Mouse (Mus musculus): ENCODE data around the gene Arid3b. TPM values are rescaled to one million over a fixed set of nuclear protein-coding genes. Genes with fewer than 3 reads are reported as not detected.

Arid3b gene
- polyA plus RNA-seq, 1 experiment from 2014 or later: 9.1 TPM

DNA sequence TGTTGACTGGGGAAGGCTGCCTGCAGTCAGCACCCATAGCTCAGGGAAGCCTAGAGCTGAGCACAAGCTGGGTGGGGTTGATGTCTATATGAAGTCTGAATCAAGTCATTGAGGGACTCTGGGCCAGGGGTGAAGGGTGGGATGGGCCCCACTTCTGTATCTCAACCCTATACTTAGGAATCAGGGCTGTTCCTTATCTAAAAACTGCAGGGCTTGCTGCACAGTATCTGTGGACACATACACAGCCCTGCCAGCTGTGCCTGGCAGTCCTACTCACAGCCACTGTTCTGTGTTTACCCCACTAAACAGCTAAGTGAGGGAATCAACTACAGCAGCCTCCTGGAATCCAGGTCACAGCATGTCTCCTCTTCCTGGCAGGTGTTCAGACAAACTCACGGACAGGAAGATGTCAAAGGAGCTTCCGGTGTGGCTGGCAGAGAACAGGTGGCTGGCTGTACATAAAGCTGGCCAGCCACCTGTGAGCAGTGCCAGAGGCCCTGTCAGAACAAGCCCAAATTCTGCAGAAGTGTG is 67.0 kb downstream of the Arid3b start:
- WGBS: 60% methylated on average over 2 of the region's 2 CpGs
- H3K4me3 ChIP-seq (replicated peaks): no peak overlapping the region
- H3K36me3 ChIP-seq: no peaks in the 10 kb centered on the region
- no peak overlapping the region for H3K9ac ChIP-seq
- H3K4me2 ChIP-seq: no peak overlapping the region
- peaks cover 9% of the 10 kb centered on the region for H3K4me1 ChIP-seq
- no peak overlapping the region for H3K27ac ChIP-seq
- ATAC-seq (replicated peaks; ENCODE audit: low FRiP score): peak; percentile 13; the same call in 1 of the 2 replicates
- H3K27me3 ChIP-seq: peaks cover 2% of the 10 kb centered on the region; the same call in 1 of the 2 replicates
- H3K9me3 ChIP-seq (replicated peaks): no peaks in the 10 kb centered on the region

DNA sequence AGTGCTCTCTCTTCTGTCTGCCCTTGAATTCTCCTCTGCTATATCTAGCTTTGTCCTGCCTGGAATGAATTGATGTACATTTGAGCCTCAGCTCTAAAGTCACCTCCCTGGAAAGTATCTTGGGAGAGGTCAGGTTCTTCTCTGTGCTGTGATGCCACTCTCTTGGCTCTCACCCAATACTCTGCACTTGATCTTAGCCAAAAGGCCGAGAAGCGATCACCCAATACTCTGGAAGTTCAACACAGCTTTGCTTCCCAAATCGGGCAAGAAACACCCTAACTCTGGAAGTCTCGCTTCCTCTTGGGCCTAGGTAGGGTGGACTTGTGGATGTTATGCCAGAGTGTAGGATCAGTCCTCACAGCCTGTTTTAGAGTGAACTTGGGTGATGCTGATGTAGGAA is 69.4 kb downstream of the Arid3b start:
- WGBS: 95% methylated on average over 4 of the region's 4 CpGs

GRCm38 (mm10) chr9:57766431-57766830 is 70.2 kb downstream of the Arid3b start:
- peak overlapping the region; percentile 97 for H3K9ac ChIP-seq
- peaks cover 2% of the 10 kb centered on the region; the same call in 1 of the 2 replicates for H3K27me3 ChIP-seq
- H3K4me2 ChIP-seq: peak overlapping the region; percentile 92
- no peaks in the 10 kb centered on the region for H3K9me3 ChIP-seq (replicated peaks)
- H3K36me3 ChIP-seq: peaks cover 4% of the 10 kb centered on the region
- WGBS: 35% methylated on average over 6 of the region's 6 CpGs
- no peak for ATAC-seq (replicated peaks; ENCODE audit: low FRiP score)
- H3K4me1 ChIP-seq: peaks cover 36% of the 10 kb centered on the region
- H3K4me3 ChIP-seq (replicated peaks): peak overlapping the region; percentile 92
- no peak overlapping the region for H3K27ac ChIP-seq

More for the DNA sequence above, 69.4 kb downstream of the Arid3b start:
- H3K9me3 ChIP-seq (replicated peaks): no peaks in the 10 kb centered on the region
- H3K4me3 ChIP-seq (replicated peaks): no peak overlapping the region
- H3K27ac ChIP-seq: no peak overlapping the region
- H3K36me3 ChIP-seq: no peaks in the 10 kb centered on the region
- peaks cover 28% of the 10 kb centered on the region for H3K4me1 ChIP-seq
- no peak overlapping the region for H3K4me2 ChIP-seq
- peaks cover 2% of the 10 kb centered on the region; the same call in 1 of the 2 replicates for H3K27me3 ChIP-seq
- H3K9ac ChIP-seq: no peak overlapping the region
- ATAC-seq (replicated peaks; ENCODE audit: low FRiP score): no peak

DNA sequence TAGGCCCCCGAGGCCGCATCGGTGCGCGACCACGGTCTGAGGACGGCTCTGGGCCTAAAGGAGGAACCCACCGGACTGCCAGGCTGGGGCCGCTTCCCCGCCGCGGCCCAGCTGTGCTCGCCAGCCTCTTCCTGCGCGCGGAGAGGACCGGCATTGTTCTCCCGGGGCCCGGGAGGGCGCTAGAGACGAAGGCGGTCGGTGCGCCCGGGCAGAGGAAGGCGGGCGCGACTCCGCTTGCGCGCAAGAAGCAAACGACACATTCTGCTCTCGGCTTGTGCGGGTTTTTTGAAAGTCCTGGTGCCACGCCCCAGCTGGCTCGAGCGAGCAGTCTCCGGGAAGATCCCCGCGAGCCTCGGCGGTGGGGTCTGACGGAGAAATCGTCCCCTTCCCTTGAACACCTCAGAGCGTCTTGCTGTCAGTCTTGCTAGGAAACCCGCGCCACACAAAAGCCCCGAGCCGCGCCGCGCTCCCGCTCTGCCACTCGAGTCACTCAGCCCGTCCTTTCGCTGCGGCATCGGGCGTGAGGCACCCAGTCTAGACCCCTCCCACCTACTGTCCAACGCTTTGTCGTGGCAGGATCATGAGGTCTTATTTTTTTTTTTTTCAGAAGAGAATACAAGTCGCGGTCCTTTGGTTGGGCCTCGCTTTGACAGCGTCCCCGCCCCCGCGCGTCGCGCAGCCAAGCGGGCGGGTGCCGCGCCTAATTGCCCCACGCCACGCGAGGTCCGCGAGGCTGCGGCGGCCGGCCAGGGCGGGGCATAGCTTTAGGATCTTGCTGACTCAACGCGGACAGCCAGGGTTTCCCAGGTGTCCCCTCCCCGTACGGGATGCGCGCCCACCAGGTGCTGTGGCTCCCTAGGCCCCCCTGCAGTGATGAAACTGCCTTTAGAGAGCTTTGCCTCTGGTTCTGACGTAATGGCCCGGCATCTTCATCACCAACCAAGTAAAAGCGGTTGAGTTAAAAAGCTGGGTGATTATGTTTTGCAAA is 70.9 kb downstream of the Arid3b start, which contains the start of gene Clk3:
Gene Clk3, minus strand, starts transcription at position 497 of the 988 bp plus-strand sequence.
- peak within 1 kb of the TSS; percentile 92 for H3K4me3 ChIP-seq (replicated peaks)
- peak; percentile 65 for ATAC-seq (replicated peaks; ENCODE audit: low FRiP score)
- H3K9me3 ChIP-seq (replicated peaks): no peaks in the 10 kb centered on the region
- peak within 1 kb of the TSS; percentile 99 for H3K27ac ChIP-seq
- H3K27me3 ChIP-seq: peaks cover 2% of the 10 kb centered on the region; the same call in 1 of the 2 replicates
- peaks cover 12% of the 10 kb centered on the region for H3K36me3 ChIP-seq
- peak within 1 kb of the TSS; percentile 97 for H3K9ac ChIP-seq
- H3K4me2 ChIP-seq: peak within 1 kb of the TSS; percentile 92
- under 1% methylated on average over 91 of the region's 93 CpGs for WGBS
- H3K4me1 ChIP-seq: peaks cover 38% of the 10 kb centered on the region

GRCm38 (mm10) chr9:57764974-57765363 is 71.6 kb downstream of the Arid3b start:
- peak overlapping the region; percentile 99 for H3K27ac ChIP-seq
- ATAC-seq (replicated peaks; ENCODE audit: low FRiP score): peak; percentile 93
- H3K4me2 ChIP-seq: peak overlapping the region; percentile 92
- peaks cover 19% of the 10 kb centered on the region for H3K36me3 ChIP-seq
- no peaks in the 10 kb centered on the region for H3K9me3 ChIP-seq (replicated peaks)
- peak overlapping the region; percentile 92 for H3K4me3 ChIP-seq (replicated peaks)
- peaks cover 38% of the 10 kb centered on the region for H3K4me1 ChIP-seq
- H3K9ac ChIP-seq: peak overlapping the region; percentile 97
- H3K27me3 ChIP-seq: peaks cover 2% of the 10 kb centered on the region; the same call in 1 of the 2 replicates
- WGBS: 0% methylated on average over 43 of the region's 45 CpGs

DNA sequence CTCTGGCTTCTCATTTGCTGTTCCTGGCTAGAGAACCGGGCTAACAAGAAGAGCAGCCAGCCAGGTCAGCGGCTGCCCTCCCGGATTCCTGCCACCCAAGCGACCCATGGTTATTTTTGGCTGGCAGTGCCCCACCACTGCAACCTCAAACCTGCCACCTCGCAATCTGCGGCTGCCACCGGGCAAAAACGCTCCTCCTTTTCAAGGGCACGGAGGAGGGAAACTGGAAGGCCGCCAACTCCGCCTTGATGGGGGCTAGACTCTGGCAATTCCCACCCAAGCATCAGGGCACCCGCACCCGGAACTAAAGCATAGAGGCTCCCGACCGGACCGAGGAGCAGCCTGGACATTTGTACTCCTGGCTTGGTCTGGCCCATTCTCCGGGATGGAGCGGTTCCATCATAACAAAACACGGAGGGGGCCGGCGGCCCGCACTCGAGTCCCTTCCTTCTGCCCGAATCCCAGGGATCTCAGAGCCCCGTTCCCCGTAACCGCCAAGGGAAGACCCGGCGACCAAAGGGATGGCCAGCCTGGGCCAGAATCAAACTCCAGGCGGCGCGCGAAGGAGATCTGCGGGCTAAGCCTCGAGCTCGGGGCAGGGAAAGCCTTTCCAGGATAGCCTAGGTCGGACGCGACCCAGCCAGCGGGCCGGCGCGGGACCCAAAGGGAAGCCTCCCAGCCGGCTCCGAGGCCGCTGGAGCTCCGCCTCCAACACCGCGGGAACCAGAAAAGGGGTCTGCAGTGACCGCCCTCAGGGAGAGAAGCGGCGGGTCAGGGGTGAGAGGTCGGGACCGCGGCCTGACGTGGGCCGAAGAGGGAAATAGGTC is 72.2 kb downstream of the Arid3b start:
- Histone ChIP-seq H3K4me2 (peak overlapping the region; percentile 92), H3K4me3 (replicated peaks) (peak overlapping the region; percentile 92), H3K9ac (peak overlapping the region; percentile 97), H3K4me1 (peaks cover 38% of the 10 kb centered on the region), H3K27me3 (peaks cover 2% of the 10 kb centered on the region; the same call in 1 of the 2 replicates), H3K27ac (peak overlapping the region; percentile 99), H3K9me3 (replicated peaks) (no peaks in the 10 kb centered on the region), H3K36me3 (peaks cover 25% of the 10 kb centered on the region)
- WGBS: under 1% methylated on average over 57 of the region's 57 CpGs
- peak; percentile 68 for ATAC-seq (replicated peaks; ENCODE audit: low FRiP score)

GRCm38 (mm10) chr9:57762563-57762991 is 74.0 kb downstream of the Arid3b start:
- H3K9me3 ChIP-seq (replicated peaks): no peaks in the 10 kb centered on the region
- no peak for ATAC-seq (replicated peaks; ENCODE audit: low FRiP score)
- peaks cover 42% of the 10 kb centered on the region for H3K36me3 ChIP-seq
- peaks cover 2% of the 10 kb centered on the region; the same call in 1 of the 2 replicates for H3K27me3 ChIP-seq
- H3K4me1 ChIP-seq: peaks cover 38% of the 10 kb centered on the region
- H3K27ac ChIP-seq: 0 out of 2 replicates have a peak overlapping the region, but pooled peaks have one; percentile 1
- peak overlapping the region; percentile 92; the same call in 1 of the 2 replicates for H3K4me3 ChIP-seq (replicated peaks)
- H3K4me2 ChIP-seq: peak overlapping the region; percentile 92; the same call in 1 of the 2 replicates
- 50% methylated on average over 6 of the region's 6 CpGs for WGBS
- no peak overlapping the region for H3K9ac ChIP-seq

- Histone ChIP-seq H3K27ac (0 out of 2 replicates have a peak overlapping the region, but pooled peaks have one; percentile 1), H3K9ac (no peak overlapping the region), H3K27me3 (no peaks in the 10 kb centered on the region), H3K9me3 (replicated peaks) (no peaks in the 10 kb centered on the region), H3K36me3 (peaks cover 50% of the 10 kb centered on the region), H3K4me1 (peaks cover 38% of the 10 kb centered on the region), H3K4me3 (replicated peaks) (peak overlapping the region; percentile 92; the same call in 1 of the 2 replicates), H3K4me2 (0 out of 2 replicates have a peak overlapping the region, but pooled peaks have one; percentile 92)
- 77% methylated on average over 13 of the region's 13 CpGs for WGBS
- ATAC-seq (replicated peaks; ENCODE audit: low FRiP score): no peak
Measured at GRCm38 (mm10) chr9:57761563-57762551, 74.7 kb downstream of the Arid3b start.

- Histone ChIP-seq H3K9me3 (replicated peaks) (no peaks in the 10 kb centered on the region), H3K36me3 (peaks cover 61% of the 10 kb centered on the region), H3K9ac (no peak overlapping the region), H3K4me2 (no peak overlapping the region), H3K4me1 (peaks cover 29% of the 10 kb centered on the region), H3K4me3 (replicated peaks) (no peak overlapping the region), H3K27ac (no peak overlapping the region), H3K27me3 (no peaks in the 10 kb centered on the region)
- ATAC-seq (replicated peaks; ENCODE audit: low FRiP score): no peak
- 94% methylated on average over 24 of the region's 24 CpGs for WGBS
Measured at GRCm38 (mm10) chr9:57760416-57761146, 76.0 kb downstream of the Arid3b start.

GRCm38 (mm10) chr9:57759289-57759688 is 77.3 kb downstream of the Arid3b start:
- ATAC-seq (replicated peaks; ENCODE audit: low FRiP score): no peak
- Histone ChIP-seq H3K9ac (no peak overlapping the region), H3K27ac (no peak overlapping the region), H3K4me1 (peaks cover 29% of the 10 kb centered on the region), H3K36me3 (peaks cover 74% of the 10 kb centered on the region), H3K27me3 (no peaks in the 10 kb centered on the region), H3K4me3 (replicated peaks) (no peak overlapping the region), H3K9me3 (replicated peaks) (no peaks in the 10 kb centered on the region), H3K4me2 (no peak overlapping the region)
- 22% methylated on average over 6 of the region's 6 CpGs for WGBS

Measured in kidney, embryonic 15.5 days (tissue).